16 mouse cellular contexts compared by ENCODE assay signal in genomic region chr4:55356726-55357125, GRCm38 (mm10).
"Had no signal": no experiment of that assay in that cellular context is flagged by ENCODE, and none has a peak within 500 bp of the region (broad histone marks: within the 10 kb centered on the region; RNA-seq: fewer than 3 reads in every experiment).

No protein-coding gene starts in this region.

- H3K27me3 ChIP-seq: liver, embryonic 13.5 days; lung, embryonic 15.5 days; megakaryocyte, embryonic 14.5 days; neural tube, embryonic 13.5 days; stomach, embryonic 15.5 days had no signal

- DNase-seq: kidney, postnatal 25 days; liver, embryonic 13.5 days; liver, postnatal 0 days; lung, postnatal 14 days; retina, postnatal 1 day; right cerebral cortex, postnatal 14 days; thymus, postnatal 4 days had no signal

- H3K36me3 ChIP-seq: stomach, embryonic 15.5 days had no signal

- H3K4me2 ChIP-seq: liver, embryonic 13.5 days; lung, embryonic 15.5 days; midbrain, embryonic 11.5 days; neural tube, embryonic 13.5 days; stomach, embryonic 15.5 days had no signal

- H3K9me3 ChIP-seq: limb, embryonic 10.5 days; liver, embryonic 13.5 days; lung, embryonic 15.5 days; megakaryocyte, embryonic 14.5 days; neural tube, embryonic 13.5 days; stomach, embryonic 15.5 days had no signal

- ATAC-seq: liver, postnatal 0 days; midbrain, embryonic 16.5 days had no signal

- H3K27ac ChIP-seq: left cerebral cortex, adult 2 months; limb, embryonic 10.5 days; liver, embryonic 13.5 days; lung, embryonic 15.5 days; macrophage; neural tube, embryonic 13.5 days; stomach, embryonic 15.5 days had no signal

- H3K9ac ChIP-seq: liver, embryonic 13.5 days; liver, postnatal 0 days; lung, embryonic 15.5 days; neural tube, embryonic 13.5 days; stomach, embryonic 15.5 days had no signal

- H3K4me3 ChIP-seq: left cerebral cortex, adult 2 months; limb, embryonic 10.5 days; liver, embryonic 13.5 days; lung, embryonic 15.5 days; megakaryocyte, embryonic 14.5 days; neural tube, embryonic 13.5 days; stomach, embryonic 15.5 days had no signal
